Mouse (Mus musculus): ENCODE measurements around the gene Mark4.

The Mark4 gene

GRCm38 (mm10) chr7:19469404-19469803 is 10.8 kb upstream of the Mark4 start:
- no peak for DNase-seq

- no peak for DNase-seq
Observed at GRCm38 (mm10) chr7:19468279-19468678, 9.7 kb upstream of the Mark4 start.

DNA sequence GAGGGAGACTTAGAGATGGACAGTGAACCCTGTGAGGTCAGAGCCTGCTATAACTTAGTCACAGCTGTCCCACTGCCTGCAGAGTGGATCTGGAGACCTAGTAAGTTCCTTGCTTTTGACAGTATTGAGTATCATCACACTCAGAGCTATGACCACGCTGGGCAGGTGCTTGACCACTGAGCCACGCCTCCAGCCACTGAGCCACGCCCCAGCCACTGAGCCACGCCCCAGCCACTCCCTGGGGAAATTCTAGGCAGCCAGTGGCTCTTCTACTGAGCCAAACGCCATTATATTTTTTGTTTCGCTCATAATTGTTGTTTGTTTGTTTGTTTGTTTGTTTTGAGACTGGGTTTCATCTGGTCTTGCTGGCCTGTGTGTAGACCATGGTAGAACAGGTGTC is 9.0 kb upstream of the Mark4 start:
- DNase-seq = no peak

DNA sequence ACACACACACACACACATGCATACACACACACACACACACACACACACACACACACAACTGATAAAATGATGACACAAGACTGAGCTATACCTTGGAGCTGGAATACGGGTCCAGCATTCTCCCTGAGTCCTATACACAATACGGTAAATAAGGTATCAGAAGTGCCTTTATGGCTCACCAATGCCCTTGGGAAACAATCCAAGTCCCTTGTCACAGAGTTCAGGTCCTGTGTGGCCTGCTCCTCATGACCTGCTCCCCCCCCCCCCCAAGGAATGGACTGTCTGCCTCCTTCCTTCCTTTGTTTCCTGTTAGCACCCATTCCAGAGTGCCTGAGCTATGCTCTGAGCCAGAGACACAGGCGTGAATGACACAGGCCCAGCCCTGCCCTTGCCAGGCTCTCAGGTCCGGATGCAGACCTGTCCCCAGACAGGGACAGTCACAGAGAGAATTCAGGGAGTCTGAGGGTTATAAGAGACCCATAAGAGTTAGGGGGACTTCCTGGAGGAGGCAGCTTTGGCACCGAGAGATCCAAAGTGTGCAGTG is 8.1 kb upstream of the Mark4 start:
- DNase-seq = no peak

GRCm38 (mm10) chr7:19464367-19465307 is 6.0 kb upstream of the Mark4 start:
- no peak for DNase-seq

DNA sequence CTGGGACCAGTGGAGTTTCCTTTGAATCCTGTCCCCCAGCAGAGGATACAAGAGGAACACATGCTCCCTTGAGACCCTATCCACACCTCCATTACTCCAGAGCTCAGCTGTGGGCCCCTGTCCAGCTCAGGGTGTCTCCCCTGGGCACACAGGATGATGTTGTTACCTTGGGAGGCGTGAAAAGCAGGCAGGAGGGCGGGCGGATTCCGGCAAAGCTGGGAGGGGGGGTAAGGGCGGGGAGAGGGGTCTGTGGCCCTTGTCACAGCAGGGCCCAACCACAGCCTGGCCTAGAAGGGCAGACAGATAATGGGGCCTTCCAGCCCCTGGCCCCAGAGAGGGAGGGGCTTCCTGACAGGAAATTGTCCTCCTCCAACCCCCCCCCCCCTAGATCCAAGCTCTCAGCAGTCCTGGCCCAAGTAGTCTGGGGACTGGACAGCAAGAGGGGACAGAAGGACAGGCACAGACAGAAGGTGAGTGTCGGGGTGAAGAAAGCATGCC is 4.3 kb upstream of the Mark4 start, which contains the start of gene Exoc3l2:
Gene Exoc3l2 (plus strand): TSS at position 448 of the 498 bp plus-strand sequence.
- DNase-seq = no peak

DNA sequence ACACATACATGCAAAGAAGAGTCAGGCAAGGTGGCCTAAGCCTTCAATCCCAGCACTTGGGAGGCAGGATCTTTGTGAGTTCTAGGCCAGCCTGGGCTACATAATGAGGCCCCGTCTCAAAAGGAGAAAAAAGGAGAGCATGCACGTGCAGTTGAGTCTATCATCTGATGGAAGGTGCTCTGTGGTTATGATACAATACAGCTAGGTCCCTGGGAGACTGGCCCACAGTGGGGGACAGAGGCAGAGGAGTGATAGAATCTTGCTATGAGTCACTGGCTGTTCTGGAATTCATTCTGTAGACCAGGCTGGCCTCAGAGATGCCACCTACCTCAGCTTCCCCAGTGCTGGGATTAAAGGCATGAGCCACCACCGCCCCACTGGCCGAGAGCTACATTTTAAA is 3.8 kb upstream of the Mark4 start:
- no peak for DNase-seq

DNA sequence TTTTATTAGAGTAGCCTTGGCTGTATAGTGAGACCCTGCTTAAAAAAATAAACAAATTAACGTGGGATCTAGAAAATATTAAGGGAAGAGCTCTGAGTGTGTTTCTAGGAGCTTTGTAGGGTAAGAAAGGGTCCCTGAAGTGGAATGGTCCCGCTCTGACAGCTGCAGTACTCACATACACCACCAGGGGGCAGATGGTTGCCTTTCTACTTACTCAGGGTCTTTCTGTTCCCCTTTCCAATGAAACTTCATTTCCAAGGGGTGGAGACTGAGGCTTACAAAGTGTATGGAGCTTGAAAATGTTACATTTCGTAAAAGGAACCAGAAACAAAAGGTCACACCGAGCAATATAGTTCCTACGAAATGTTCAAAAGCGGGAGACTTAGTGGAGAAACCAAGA is 2.9 kb upstream of the Mark4 start:
- peak; percentile 79 for DNase-seq

GRCm38 (mm10) chr7:19460500-19460899 is 1.9 kb upstream of the Mark4 start:
- no peak for DNase-seq

GRCm38 (mm10) chr7:19459144-19459870 is 686 bp upstream of the Mark4 start:
- DNase-seq = no peak

DNA sequence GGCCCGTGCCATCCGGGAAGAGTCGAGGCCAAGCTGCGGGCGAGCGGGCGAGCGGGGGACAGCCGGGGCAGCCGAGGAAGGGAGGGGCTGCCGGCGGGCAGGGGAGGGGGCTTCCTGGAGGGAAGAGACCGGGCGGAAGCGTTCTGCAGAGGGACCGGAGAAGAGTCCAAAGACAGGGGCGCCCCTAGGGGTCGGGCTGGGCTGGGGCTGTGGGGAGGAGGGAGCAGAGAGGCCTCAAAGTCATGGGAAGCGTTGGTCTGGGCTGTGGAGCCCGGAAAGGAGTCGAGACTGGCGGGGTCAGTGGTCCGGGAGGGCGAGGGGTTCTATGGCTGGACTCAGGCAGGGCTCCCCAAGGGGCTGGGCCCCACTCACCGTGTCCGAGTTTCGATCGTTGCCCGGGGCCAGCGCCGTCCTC is 542 bp downstream of the Mark4 start:
- DNase-seq = peak; percentile 68

- no peak for DNase-seq
Observed at GRCm38 (mm10) chr7:19457414-19458071, 1.1 kb downstream of the Mark4 start.

GRCm38 (mm10) chr7:19456628-19457027 is 2.0 kb downstream of the Mark4 start:
- DNase-seq = no peak

DNA sequence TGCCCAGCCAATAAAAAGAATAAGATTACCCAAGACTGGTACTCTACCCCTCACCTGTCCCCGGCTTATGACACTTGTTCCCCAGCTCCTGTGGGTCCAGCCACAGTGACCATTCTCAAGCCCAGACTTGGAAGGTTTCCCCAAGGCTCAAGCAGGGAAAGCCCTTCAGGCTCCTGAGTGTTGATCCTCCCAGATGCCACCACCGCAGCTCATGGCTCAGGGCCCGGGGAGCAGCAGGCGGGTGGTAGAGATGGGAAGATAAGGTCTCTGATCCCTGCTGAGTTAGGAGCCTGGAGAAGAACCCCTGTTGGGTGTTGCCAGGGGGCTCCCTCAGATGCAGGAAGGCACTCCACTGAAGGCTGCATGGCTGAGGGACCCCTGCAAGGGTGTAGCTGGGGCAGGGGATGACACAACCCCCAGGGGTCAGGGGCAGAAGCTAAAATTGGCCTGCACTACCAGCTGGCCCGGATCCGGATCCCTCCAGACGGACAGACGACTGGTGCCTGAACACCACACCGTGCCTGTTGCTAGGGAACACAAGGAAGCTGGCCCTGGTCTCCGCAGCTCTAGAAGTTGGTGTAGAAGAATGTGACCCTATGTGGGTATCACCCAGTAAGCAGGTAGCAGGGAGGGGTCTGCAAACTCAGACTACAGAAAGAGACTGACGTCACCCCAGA is 2.7 kb downstream of the Mark4 start:
- DNase-seq = no peak

DNA sequence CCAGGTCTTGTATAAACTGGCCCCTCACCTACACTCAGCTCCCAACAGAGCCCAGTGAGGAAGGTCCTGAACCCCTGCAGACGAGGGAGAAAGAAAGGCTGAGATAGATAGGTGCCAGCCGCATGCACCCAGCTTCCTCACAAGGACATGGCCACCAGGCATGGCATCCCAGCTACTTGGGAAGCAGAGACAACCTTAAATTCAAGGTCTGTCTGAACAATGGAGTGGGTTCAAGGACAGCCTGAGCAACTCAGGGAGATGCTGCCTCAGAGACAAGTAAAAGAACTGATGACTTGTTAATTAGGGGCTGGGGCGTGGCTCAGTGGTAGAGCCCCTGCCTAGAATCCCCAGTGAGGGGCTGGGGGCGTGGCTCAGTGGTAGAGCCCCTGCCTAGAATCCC is 3.4 kb downstream of the Mark4 start:
- DNase-seq = no peak

DNA sequence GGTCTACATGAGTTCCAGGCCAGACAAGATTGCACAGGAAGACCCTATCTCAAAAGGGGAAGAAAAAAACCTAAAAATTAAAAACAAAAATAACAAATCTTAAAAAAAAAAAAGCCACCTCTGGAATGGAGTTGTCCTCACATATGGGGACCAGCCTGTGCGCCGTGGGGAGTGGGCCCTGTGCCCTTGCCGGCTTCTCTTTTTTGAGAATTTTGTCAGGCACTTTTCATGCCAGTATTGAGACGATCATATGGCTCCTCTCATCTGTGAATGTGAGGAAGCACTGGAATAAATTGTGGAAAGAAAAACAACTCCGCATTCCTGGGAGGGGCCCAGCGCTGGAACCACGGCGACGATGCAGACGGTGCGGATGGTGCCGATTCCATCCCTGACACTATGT is 9.5 kb downstream of the Mark4 start:
- DNase-seq = no peak

DNA sequence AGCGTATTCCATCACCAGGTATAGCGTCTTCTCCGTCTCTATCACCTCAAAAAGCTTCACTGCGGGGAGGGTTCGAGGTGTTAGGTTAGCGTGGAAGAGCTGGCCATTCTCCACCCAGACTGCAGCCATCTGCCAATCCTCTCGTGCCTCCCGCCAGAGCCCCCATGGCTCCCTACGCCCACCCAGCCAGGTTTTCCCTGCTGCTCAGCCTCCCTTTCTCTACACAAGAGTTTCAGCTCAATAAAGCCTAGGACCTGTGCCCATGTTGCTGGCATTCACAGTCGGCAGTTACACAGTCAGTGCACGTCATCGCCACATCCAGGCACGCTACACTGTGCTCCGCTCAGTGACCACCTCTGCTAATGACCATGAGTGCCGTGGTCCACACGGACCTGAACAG is 10.9 kb downstream of the Mark4 start:
- no peak for DNase-seq

DNA sequence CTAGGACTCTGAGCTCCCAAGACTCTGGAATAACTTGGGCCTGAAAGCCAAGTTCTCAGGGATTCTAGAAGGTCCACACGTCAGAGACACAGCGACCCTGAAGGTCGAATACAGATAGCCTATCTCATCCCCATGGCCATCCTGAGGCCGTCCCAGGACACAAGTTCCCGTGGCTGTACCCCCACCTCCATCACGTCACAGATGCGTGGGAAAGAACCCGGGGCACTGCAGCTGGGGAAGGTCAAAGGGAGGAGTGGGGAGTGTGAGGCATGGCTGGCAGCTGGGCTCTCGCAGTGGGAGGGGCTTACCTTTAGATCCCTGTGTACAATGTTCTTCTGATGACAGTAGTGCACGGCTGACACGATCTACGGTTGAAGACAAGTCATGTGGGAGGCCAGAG is 13.8 kb downstream of the Mark4 start:
- no peak for DNase-seq

DNA sequence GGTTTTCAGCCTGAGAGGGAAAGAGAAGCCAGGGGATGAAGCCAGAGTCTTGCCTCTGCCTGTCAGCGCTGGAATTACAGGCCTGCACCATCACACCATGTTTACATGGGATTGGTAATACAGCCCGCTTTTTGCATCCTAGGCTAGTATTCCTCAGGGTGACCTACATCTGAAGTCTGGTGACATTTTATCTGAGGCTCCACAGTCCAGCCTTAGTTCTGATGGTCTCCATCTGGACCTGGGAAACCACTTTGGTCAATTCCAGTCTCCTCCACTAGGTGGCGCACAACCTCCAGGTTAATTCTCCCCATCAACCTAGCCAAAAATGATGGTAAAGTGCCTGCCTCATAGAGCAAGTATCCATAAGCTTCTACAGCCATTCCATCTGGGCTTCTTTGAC is 15.3 kb downstream of the Mark4 start:
- peak; percentile 89 for DNase-seq

DNA sequence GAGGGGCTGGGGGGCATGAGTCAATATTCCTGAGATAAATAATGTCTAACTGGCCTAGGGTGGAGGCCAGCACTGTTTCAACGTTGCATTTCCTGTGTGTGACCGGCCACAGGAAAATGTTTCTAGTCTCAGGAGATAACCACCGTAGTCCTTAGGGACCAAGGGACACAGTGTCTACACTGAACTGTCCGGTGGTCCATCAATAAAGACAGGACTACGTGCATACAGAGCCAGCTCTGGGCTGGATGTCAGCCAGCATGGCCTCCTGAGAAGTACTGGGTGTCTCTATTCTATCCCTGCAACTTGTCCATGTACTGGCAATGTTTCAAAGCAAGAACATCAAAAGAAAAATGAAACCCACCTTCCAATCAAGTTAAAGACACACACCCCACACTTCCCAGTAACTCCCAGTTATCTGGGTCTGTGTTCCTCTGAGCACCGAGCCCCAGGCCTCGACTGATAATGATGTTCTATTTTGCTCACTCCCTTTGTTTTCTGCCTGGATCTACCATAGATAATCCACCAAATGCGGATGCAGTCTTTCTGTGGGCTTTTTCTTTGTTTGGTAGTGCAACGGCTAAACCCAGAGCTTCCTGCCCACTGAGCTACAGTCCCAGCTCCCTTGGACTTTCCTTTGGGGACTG is 17.1 kb downstream of the Mark4 start:
- no peak for DNase-seq

DNA sequence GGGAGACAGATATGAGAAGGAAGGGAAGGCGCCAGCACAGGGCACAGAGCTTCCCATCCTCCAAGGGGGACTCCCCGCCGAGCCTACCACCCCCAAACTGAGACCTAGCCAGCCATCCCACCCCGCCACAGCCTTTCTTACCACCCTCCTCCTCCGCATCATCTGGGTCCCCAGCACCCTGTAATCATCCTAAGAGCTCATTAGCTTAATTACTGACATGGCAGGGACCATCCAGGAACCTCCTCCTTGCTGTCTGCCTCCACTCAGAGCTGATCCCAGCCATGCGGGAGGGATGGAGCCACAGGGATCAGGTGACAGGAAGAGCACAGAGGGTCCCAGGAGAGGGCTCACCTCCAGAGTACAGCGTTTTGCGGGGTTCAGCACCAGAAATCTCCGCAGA is 21.6 kb downstream of the Mark4 start:
- DNase-seq = no peak

DNA sequence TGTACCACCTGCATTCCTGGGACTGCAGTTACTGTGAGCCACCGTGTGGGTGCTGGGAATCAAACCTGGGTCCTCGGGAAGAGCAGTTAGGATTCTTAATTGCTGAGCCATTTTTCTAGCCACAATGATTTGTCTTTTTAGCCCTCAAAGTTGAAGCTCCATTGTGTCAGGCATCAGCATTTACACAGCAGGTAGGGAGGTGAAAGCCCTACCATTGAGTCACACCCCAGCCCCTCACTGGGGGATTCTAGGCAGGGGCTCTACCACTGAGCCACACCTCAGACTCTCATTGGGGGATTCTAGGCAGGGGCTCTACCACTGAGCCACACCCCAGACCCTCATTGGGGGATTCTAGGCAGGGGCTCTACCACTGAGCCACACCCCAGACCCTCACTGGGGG is 22.3 kb downstream of the Mark4 start:
- no peak for DNase-seq

Data from right cerebral cortex, postnatal 14 days (tissue).